Mouse (Mus musculus) left cerebral cortex, adult 2 months (tissue): ENCODE measurements at regions not wholly inside any gene's neighbourhood (a gene's known extent, or its start where the extent isn't known, plus 50 kb on each side); places are given as distances from the start of the nearest gene placed in this dataset.

Experiments
- DNase-seq, 2 experiments: peaks; one replicate each; pipeline ENCODE4 v3.0.0; 2021 to 2022; ENCODE audit warnings: low spot score in 2 of 2, mixed read lengths in 1 of 2; ENCODE audit errors: extremely low spot score in 1 of 2
- H3K27ac ChIP-seq: fragments of 200-600 bp; 2 replicates; pipeline ENCODE4 v1.8.1; 2022
- H3K4me3 ChIP-seq: fragments of 200-600 bp; 2 replicates; pipeline ENCODE4 v1.8.1; 2022
- CTCF ChIP-seq: fragments of 200-600 bp; IDR thresholded peaks from 2 replicates; pipeline ENCODE4 v1.8.1; 2022; ENCODE audit warnings: antibody characterized with exemption, mild to moderate bottlenecking, moderate library complexity
- intact Hi-C: fragments of 180-260 bp; cut with DNase I; formaldehyde crosslinking; loops from one replicate; pipeline ENCODE4 v1.15.1; 2025

DNA sequence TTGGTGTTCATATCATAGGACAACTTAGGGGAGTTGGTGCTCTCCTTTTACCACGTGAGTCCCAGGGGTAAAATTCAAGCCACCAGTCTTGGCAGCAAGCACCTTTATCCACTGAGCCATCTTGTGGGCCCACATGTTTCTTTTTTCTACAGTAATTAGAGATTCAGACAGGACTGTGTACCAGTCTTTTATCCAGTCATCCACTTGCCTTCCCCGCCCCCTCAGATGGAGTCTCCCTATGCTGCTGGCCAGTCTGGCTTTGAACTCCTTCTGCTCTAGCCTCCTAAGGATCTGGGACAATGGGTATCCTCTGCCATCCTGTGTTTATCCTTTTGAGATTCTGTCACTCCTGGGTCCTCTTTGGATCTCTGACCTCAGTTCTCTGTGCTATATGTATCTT lies 51.1 kb upstream of the Nek6 start:
- no peak for TF ChIP-seq CTCF
- no peak overlapping the region for H3K27ac ChIP-seq
- H3K4me3 ChIP-seq = no peak overlapping the region
- no peak for DNase-seq
- intact Hi-C loops = no loop called here

DNA sequence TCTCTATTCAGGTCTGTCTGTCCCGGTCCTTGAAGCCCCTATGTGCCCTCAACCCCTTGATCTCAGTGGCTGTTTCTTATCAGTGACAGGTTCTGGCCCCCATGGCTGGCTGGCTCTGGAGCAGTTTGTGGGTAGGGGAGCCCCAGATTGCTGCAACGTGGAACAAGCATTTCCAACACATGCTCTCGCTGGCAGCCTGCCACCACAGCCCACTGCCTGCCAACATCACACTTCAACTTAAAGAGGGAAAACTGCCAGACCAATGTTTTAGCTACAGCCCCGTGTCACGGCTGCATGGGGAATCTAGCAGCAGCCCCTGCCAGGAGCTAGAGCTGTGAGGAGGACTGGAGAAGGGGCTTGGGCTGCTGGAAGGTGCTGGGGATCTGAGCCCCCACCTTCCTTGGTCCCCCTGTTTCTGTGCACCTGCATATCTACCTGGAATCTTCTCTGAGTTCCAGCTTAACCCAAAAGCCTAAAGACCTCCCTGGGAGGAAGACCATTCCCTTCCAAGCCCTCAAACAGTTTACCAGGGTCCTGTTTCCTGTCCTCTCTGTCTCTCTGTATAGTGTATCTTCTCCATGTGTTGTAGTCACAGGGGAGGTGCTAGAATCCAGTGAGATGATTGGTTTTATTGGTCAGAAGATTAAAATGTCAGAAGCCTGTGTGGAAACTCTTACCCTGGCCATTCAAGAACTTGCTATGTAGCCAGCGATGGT lies 50.5 kb upstream of the Nek6 start:
- H3K4me3 ChIP-seq = no peak overlapping the region
- no peak overlapping the region for H3K27ac ChIP-seq
- DNase-seq = peak; percentile 63 to 76
- intact Hi-C loops = no loop called here
- TF ChIP-seq CTCF = no peak
